In the genomic region with DNA sequence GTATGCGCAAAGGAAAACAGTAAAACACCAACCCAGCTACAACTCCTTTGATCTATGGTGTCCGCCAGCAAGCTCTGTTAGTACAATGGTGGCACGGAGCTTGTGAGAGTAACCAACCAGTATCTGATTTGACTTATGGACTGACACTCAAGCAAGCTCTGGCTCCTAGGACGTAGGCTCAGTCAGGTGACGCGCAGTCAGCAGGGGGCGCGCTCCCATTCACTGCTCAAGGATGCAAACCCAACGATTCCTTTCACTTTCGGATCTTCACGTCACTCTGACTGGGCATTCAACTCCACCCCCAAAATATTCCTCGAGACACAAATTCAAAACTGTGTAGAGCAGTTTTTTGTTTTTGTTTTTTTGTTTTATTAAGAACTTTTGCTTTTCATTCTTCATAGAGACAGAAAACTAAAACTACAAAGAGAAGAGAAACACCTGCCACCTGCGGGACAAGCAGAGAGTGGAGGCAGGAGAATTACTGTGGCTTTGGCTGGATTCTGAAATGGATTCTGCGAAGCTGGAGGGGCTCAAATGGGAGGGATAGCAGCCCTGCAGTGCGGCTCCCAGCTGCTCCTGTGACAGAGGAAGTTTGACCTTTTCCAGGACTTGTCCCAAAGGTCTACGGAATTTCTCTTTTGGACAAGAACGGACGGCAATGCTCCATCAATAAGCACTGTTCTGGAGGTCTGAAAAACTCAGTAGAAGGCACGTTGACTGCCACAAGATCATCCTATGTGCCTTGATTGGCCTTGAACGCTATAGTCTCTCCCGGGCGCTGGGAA, we compare ENCODE assay signal across 1 mouse cellular context.
TF ChIP-seq lines count a peak whose summit lies in the region.

No protein-coding gene starts in this region.

TF ChIP-seq in C2C12, 6 proteins besides CTCF, POLR2A, EP300 and RAD21:
- TF ChIP-seq MYOD1 (IDR thresholded peaks at IDR 0.05; ENCODE audit: control insufficient read depth, insufficient read length, low read depth) (no peak), CEBPB (IDR thresholded peaks at IDR 0.05; ENCODE audit: low read depth) (no peak), MYOG (IDR thresholded peaks at IDR 0.05; ENCODE audit: control insufficient read depth, extremely low read depth, insufficient read length) (no peak), USF1 (IDR thresholded peaks at IDR 0.05; ENCODE audit: low read depth) (peak; percentile 60), FOSL1 (IDR thresholded peaks at IDR 0.05; ENCODE audit: insufficient read depth, low read length, poor library complexity, severe bottlenecking) (no peak)
